Mouse (Mus musculus) CH12.LX (cell line): ENCODE results near the gene Nrxn3.

ENCODE experiments used
- BHLHE40 ChIP-seq: IDR thresholded peaks from 2 replicates; pipeline ENCODE4 v1.6.1; 2011; ENCODE audit warnings: mild to moderate bottlenecking, low read depth, low read length, improper control_type of control experiment
- CHD2 ChIP-seq: IDR thresholded peaks from 2 replicates; pipeline ENCODE4 v1.6.1; 2011; ENCODE audit warnings: low read length, improper control_type of control experiment
- CTCF ChIP-seq, 2 experiments: IDR thresholded peaks in 1 of 2; conservative IDR thresholded peaks in 1 of 2; 2 replicates each; pipeline ENCODE4 v1.5.1; 2011 to 2012; ENCODE audit warnings: low read depth in 2 of 2, low read length in 2 of 2, improper control_type of control experiment in 1 of 2, inconsistent platforms in 1 of 2, mild to moderate bottlenecking in 1 of 2, moderate library complexity in 1 of 2
- ELF1 ChIP-seq: IDR thresholded peaks from 2 replicates; pipeline ENCODE4 v1.6.1; 2014; ENCODE audit warnings: low read depth, mild to moderate bottlenecking, inconsistent platforms, low read length, improper control_type of control experiment
- JUND ChIP-seq: conservative IDR thresholded peaks from 2 replicates; pipeline ENCODE4 v1.6.1; 2011; ENCODE audit warnings: low read depth, low read length, improper control_type of control experiment
- MAX ChIP-seq: IDR thresholded peaks from 2 replicates; pipeline ENCODE4 v1.6.1; 2011; ENCODE audit warnings: low read length, improper control_type of control experiment
- MAZ ChIP-seq: IDR thresholded peaks from 2 replicates; pipeline ENCODE4 v1.6.1; 2012; ENCODE audit warnings: low read depth, mild to moderate bottlenecking, inconsistent platforms, low read length, improper control_type of control experiment, moderate library complexity
- POLR2A ChIP-seq: IDR thresholded peaks from 2 replicates; pipeline ENCODE4 v1.6.1; 2011; ENCODE audit warnings: low read depth, mild to moderate bottlenecking, improper control_type of control experiment, low read length
- TBP ChIP-seq: conservative IDR thresholded peaks from 2 replicates; pipeline ENCODE4 v1.6.1; 2011; ENCODE audit warnings: low read depth, low read length, improper control_type of control experiment
- USF2 ChIP-seq: conservative IDR thresholded peaks from 2 replicates; pipeline ENCODE4 v1.6.1; 2011; ENCODE audit warnings: low read depth, low read length, improper control_type of control experiment

GRCm38 (mm10) chr12:89129139-89129907 lies 406.6 kb downstream of the Nrxn3 start:
- TF ChIP-seq POLR2A (no peak), MAX (no peak), CTCF (conservative IDR thresholded peaks at IDR 0.05 in 1 of 2, IDR thresholded peaks at IDR 0.05 in 1 of 2; ENCODE audit: low read depth in 2 of 2, low read length in 2 of 2) (no peak), MAZ (no peak), CHD2 (no peak), BHLHE40 (no peak), JUND (no peak), USF2 (no peak), TBP (no peak), ELF1 (no peak)
